ENCODE assay signal across 8 mouse cellular contexts in genomic region chr14:75727046-75727445, GRCm38 (mm10). TPM values are rescaled to one million over a fixed set of nuclear protein-coding genes. Genes with fewer than 3 reads are reported as not detected.
DNase-seq lines count a peak whose midpoint lies in the region; ATAC-seq and TF ChIP-seq lines count a peak whose summit lies in the region.

No protein-coding gene starts in this region.

- DNase-seq in heart, postnatal 36 days: no peak
- peak; percentile 33 for DNase-seq in MEL (ENCODE audit: low read depth, low spot score)
- peak; percentile 13 for DNase-seq in embryonic facial prominence, embryonic 14.5 days (ENCODE audit: low spot score)
- DNase-seq in lung, embryonic 14.5 days: peak; percentile 29
- DNase-seq in urinary bladder, adult 18-20 months (ENCODE audit: low spot score in 2 of 2): no peak
- no peak for DNase-seq in spleen, adult 18-20 months
- DNase-seq in left cerebral cortex, postnatal 4 days: no peak

- no peaks in the 10 kb centered on the region for H3K79me2 ChIP-seq in MEL (ENCODE audit: control insufficient read depth, insufficient read depth, low read length, poor library complexity)

- no peak overlapping the region for H3K4me3 ChIP-seq in heart, embryonic 11.5 days (ENCODE audit: low read depth, low read length)
- no peak overlapping the region for H3K4me3 ChIP-seq in MEL (ENCODE audit: control insufficient read depth in 1 of 2, insufficient read depth in 1 of 2, low read depth in 2 of 2, low read length in 2 of 2)
- no peak overlapping the region for H3K4me3 ChIP-seq in embryonic facial prominence, embryonic 14.5 days (ENCODE audit: low read depth, low read length)
- no peak overlapping the region for H3K4me3 ChIP-seq in lung, embryonic 14.5 days (ENCODE audit: low read depth, low read length)

- H3K27me3 ChIP-seq in heart, embryonic 11.5 days (ENCODE audit: control insufficient read depth, insufficient read depth, low read length): no peaks in the 10 kb centered on the region
- no peaks in the 10 kb centered on the region for H3K27me3 ChIP-seq in MEL (ENCODE audit: control insufficient read depth in 1 of 2, insufficient read depth in 2 of 2, low read length in 2 of 2)
- H3K27me3 ChIP-seq in embryonic facial prominence, embryonic 14.5 days (replicated peaks; ENCODE audit: control insufficient read depth, insufficient read depth, low read length): no peaks in the 10 kb centered on the region
- H3K27me3 ChIP-seq in lung, embryonic 14.5 days (ENCODE audit: insufficient read depth, low read length): no peaks in the 10 kb centered on the region

- TF ChIP-seq CTCF in MEL (IDR thresholded peaks at IDR 0.05 in 2 of 3, conservative IDR thresholded peaks at IDR 0.05 in 1 of 3; ENCODE audit: control insufficient read depth in 1 of 3, insufficient read depth in 1 of 3, low read depth in 2 of 3, low read length in 3 of 3, poor library complexity in 1 of 3, severe bottlenecking in 1 of 3): peak; percentile 28 to 55 (median 39); a peak in 4 of 6 replicates
- TF ChIP-seq CTCF in lung, embryonic 14.5 days (IDR thresholded peaks at IDR 0.05; ENCODE audit: low read depth): peak; percentile 42

- H3K9me3 ChIP-seq in heart, embryonic 11.5 days (replicated peaks; ENCODE audit: control insufficient read depth, low read length): no peaks in the 10 kb centered on the region
- H3K9me3 ChIP-seq in MEL (replicated peaks; ENCODE audit: insufficient read depth, low read length): no peaks in the 10 kb centered on the region
- H3K9me3 ChIP-seq in embryonic facial prominence, embryonic 14.5 days (ENCODE audit: control insufficient read depth, low read length): no peaks in the 10 kb centered on the region
- no peaks in the 10 kb centered on the region for H3K9me3 ChIP-seq in lung, embryonic 14.5 days (ENCODE audit: low read depth, low read length)

- TF ChIP-seq POLR2A in MEL (IDR thresholded peaks at IDR 0.05; ENCODE audit: control insufficient read depth in 1 of 2, insufficient read depth in 1 of 2, low read depth in 1 of 2, low read length in 2 of 2, poor library complexity in 1 of 2): no peak

- H3K9ac ChIP-seq in heart, embryonic 11.5 days (ENCODE audit: low read depth, low read length): no peak overlapping the region
- no peak overlapping the region for H3K9ac ChIP-seq in MEL (ENCODE audit: control insufficient read depth, low read depth, low read length, poor library complexity, severe bottlenecking)
- H3K9ac ChIP-seq in embryonic facial prominence, embryonic 14.5 days (ENCODE audit: low read depth, low read length): no peak overlapping the region
- H3K9ac ChIP-seq in lung, embryonic 14.5 days: no peak overlapping the region

- H3K4me2 ChIP-seq in heart, embryonic 11.5 days: no peak overlapping the region
- H3K4me2 ChIP-seq in embryonic facial prominence, embryonic 14.5 days (ENCODE audit: low read depth, low read length): no peak overlapping the region
- H3K4me2 ChIP-seq in lung, embryonic 14.5 days: no peak overlapping the region

- 0 out of 2 replicates have a peak, but pooled peaks have one; percentile 57 for ATAC-seq in heart, embryonic 11.5 days (replicated peaks; ENCODE audit: insufficient number of reproducible peaks, low FRiP score, low TSS enrichment)
- 0 out of 2 replicates have a peak, but pooled peaks have one; percentile 47 for ATAC-seq in embryonic facial prominence, embryonic 14.5 days (ENCODE audit: low read depth)
- ATAC-seq in lung, embryonic 14.5 days (ENCODE audit: insufficient read depth): 0 out of 2 replicates have a peak, but pooled peaks have one; percentile 38

- no peak overlapping the region for H3K27ac ChIP-seq in heart, embryonic 11.5 days (ENCODE audit: low read depth, low read length)
- H3K27ac ChIP-seq in MEL (ENCODE audit: control insufficient read depth, low read depth, low read length): no peak overlapping the region
- no peak overlapping the region for H3K27ac ChIP-seq in embryonic facial prominence, embryonic 14.5 days (replicated peaks; ENCODE audit: low read depth, low read length)
- H3K27ac ChIP-seq in lung, embryonic 14.5 days (ENCODE audit: low read depth): no peak overlapping the region

- no peak; the same call in 1 of the 2 replicates for TF ChIP-seq RAD21 in MEL (IDR thresholded peaks at IDR 0.05; ENCODE audit: low read depth, low read length)

- peaks cover 17% of the 10 kb centered on the region for H3K36me3 ChIP-seq in heart, embryonic 11.5 days (ENCODE audit: control insufficient read depth, insufficient read depth, low read length)
- H3K36me3 ChIP-seq in MEL (ENCODE audit: control insufficient read depth in 1 of 2, insufficient read depth in 2 of 2, low read length in 2 of 2): peaks cover 3 to 27% of the 10 kb centered on the region in 2 experiments
- peaks cover 81% of the 10 kb centered on the region for H3K36me3 ChIP-seq in embryonic facial prominence, embryonic 14.5 days (ENCODE audit: control insufficient read depth, insufficient read depth, low read length)
- H3K36me3 ChIP-seq in lung, embryonic 14.5 days (ENCODE audit: insufficient read depth): peaks cover 75% of the 10 kb centered on the region

- 78% methylated on average over 4 of the region's 4 CpGs for WGBS in heart, embryonic 11.5 days (ENCODE audit: insufficient replicate concordance)
- 74% methylated on average over 4 of the region's 4 CpGs for WGBS in embryonic facial prominence, embryonic 14.5 days
- WGBS in lung, embryonic 14.5 days: 69% methylated on average over 4 of the region's 4 CpGs

- intact Hi-C loops in heart, postnatal 36 days (cut with DNase I): no loop called here
- intact Hi-C loops in left cerebral cortex, postnatal 4 days (cut with DNase I): loop anchor here (10.0 kb wide), 2 partner anchors 402 to 662 kb away; no protein-coding TSS in a partner anchor

- no peak for TF ChIP-seq EP300 in MEL (IDR thresholded peaks at IDR 0.05; ENCODE audit: low read depth in 1 of 2, low read length in 2 of 2)

- H3K4me1 ChIP-seq in heart, embryonic 11.5 days (ENCODE audit: control insufficient read depth, insufficient read depth, low read length): no peaks in the 10 kb centered on the region
- no peaks in the 10 kb centered on the region for H3K4me1 ChIP-seq in MEL (ENCODE audit: control insufficient read depth in 1 of 2, insufficient read depth in 2 of 2, low read length in 2 of 2)
- H3K4me1 ChIP-seq in embryonic facial prominence, embryonic 14.5 days (ENCODE audit: control insufficient read depth, insufficient read depth, low read length): no peaks in the 10 kb centered on the region
- H3K4me1 ChIP-seq in lung, embryonic 14.5 days (ENCODE audit: insufficient read depth): no peaks in the 10 kb centered on the region

TF ChIP-seq in MEL, 35 proteins besides CTCF, POLR2A, EP300 and RAD21:
- TF ChIP-seq ZKSCAN1 (IDR thresholded peaks at IDR 0.05; ENCODE audit: low read depth, low read length) (no peak), CHD2 (IDR thresholded peaks at IDR 0.05; ENCODE audit: low read length) (no peak), SMC3 (IDR thresholded peaks at IDR 0.05; ENCODE audit: low read depth, low read length) (peak; percentile 42)

RNA-seq across cellular contexts. Expression of gene Cog3, which starts 27.3 kb away (rescaled TPM):
- 14.7 and 18.0 TPM in 2 replicates for polyA plus RNA-seq in heart, embryonic 11.5 days (2014; fragmentation: Nextera tagmentation; extraction: Ambion mirVana)
- total RNA-seq in heart, postnatal 36 days (2021): 10 to 100 TPM; 13.4 to 14.8 TPM
- 15.3 and 16.7 TPM in 2 replicates for total RNA-seq in MEL (2012; rRNA removed)
- polyA plus RNA-seq in MEL (2012; ENCODE audit: insufficient read depth in 1 of 2, insufficient read length in 2 of 2, low read depth in 1 of 2, low replicate concordance in 2 of 2, missing spikeins in 1 of 2): 10 to 100 TPM; 15.3 to 46.1 TPM
- polyA plus RNA-seq in embryonic facial prominence, embryonic 14.5 days (2014; fragmentation: Nextera tagmentation; extraction: Ambion mirVana): 23.5 and 26.1 TPM in 2 replicates
- 25.4 and 26.1 TPM in 2 replicates for polyA plus RNA-seq in lung, embryonic 14.5 days (2014; fragmentation: Nextera tagmentation; extraction: Ambion mirVana)
- 10 to 100 TPM; 24.3 to 24.5 TPM for total RNA-seq in left cerebral cortex, postnatal 4 days (2021)

RNA-seq across cellular contexts. Expression of gene Slc25a30, which starts 59.8 kb away (rescaled TPM):
- polyA plus RNA-seq in heart, embryonic 11.5 days (2014; fragmentation: Nextera tagmentation; extraction: Ambion mirVana): 5.8 and 7.2 TPM in 2 replicates
- total RNA-seq in heart, postnatal 36 days (2021): 10 to 100 TPM; 11.0 to 15.5 TPM
- total RNA-seq in MEL (2012; rRNA removed): 20.3 and 25.9 TPM in 2 replicates
- polyA plus RNA-seq in MEL (2012; ENCODE audit: insufficient read depth in 1 of 2, insufficient read length in 2 of 2, low read depth in 1 of 2, low replicate concordance in 2 of 2, missing spikeins in 1 of 2): 10 to 100 TPM in 1 of 2 experiments, not detected in 1; 24.0 TPM
- 4.3 and 4.4 TPM in 2 replicates for polyA plus RNA-seq in embryonic facial prominence, embryonic 14.5 days (2014; fragmentation: Nextera tagmentation; extraction: Ambion mirVana)
- 4.1 and 4.7 TPM in 2 replicates for polyA plus RNA-seq in lung, embryonic 14.5 days (2014; fragmentation: Nextera tagmentation; extraction: Ambion mirVana)
- total RNA-seq in left cerebral cortex, postnatal 4 days (2021): 10 to 100 TPM; 19.4 to 23.9 TPM

Comparison
In these comparisons a context has a peak if more than half of its experiments do, and no peak if none do; other contexts are left out.
1. DNase-seq: peak in MEL (single experiment), embryonic facial prominence, embryonic 14.5 days (single experiment) and lung, embryonic 14.5 days (single experiment); none in heart, postnatal 36 days (0 of 2), urinary bladder, adult 18-20 months (0 of 2), spleen, adult 18-20 months (0 of 2) and left cerebral cortex, postnatal 4 days (single experiment).
2. Peak in every context shown above with its lines, with median percentiles within 50 percentile points of each other: ATAC-seq.